Mouse (Mus musculus) thymus, postnatal 4 days (tissue): ENCODE data around the gene C1ql1.
A peak's percentile ranks its signal among the peaks of the same experiment; 100 is the strongest.
"Not testable (repeated sequence)": the region's sequence is repeated elsewhere in the genome, so short reads cannot be mapped to it uniquely, and the experiment has no call there.

Experiments used
- DNase-seq: peaks from one replicate; pipeline ENCODE4 v3.0.0; 2021

Gene C1ql1

GRCm38 (mm10) chr11:102946265-102946991 lies at the start of gene C1ql1:
C1ql1 (minus strand) TSS chr11:102946688.
- peak; percentile 84 for DNase-seq

GRCm38 (mm10) chr11:102994952-102995351 lies 48.5 kb upstream of the C1ql1 start:
- no peak for DNase-seq

GRCm38 (mm10) chr11:102993420-102994029 lies 47.0 kb upstream of the C1ql1 start:
- no peak for DNase-seq

- DNase-seq, result peak; percentile 91
Measured at GRCm38 (mm10) chr11:102992940-102993339, 46.5 kb upstream of the C1ql1 start.

- no peak for DNase-seq
Measured at GRCm38 (mm10) chr11:102991681-102992080, 45.2 kb upstream of the C1ql1 start.

GRCm38 (mm10) chr11:102990152-102990663 lies 43.7 kb upstream of the C1ql1 start:
- peak; percentile 77 for DNase-seq

GRCm38 (mm10) chr11:102989641-102990151 lies 43.2 kb upstream of the C1ql1 start:
- DNase-seq, result no peak

GRCm38 (mm10) chr11:102985160-102985559 lies 38.7 kb upstream of the C1ql1 start:
- DNase-seq, result no peak

GRCm38 (mm10) chr11:102984615-102985014 lies 38.1 kb upstream of the C1ql1 start:
- no peak for DNase-seq

- DNase-seq, result no peak
Measured at GRCm38 (mm10) chr11:102984086-102984485, 37.6 kb upstream of the C1ql1 start.

GRCm38 (mm10) chr11:102981151-102981890 lies 34.8 kb upstream of the C1ql1 start:
- DNase-seq, result peak; percentile 53

- no peak for DNase-seq
Measured at GRCm38 (mm10) chr11:102978052-102978666, 31.7 kb upstream of the C1ql1 start.

GRCm38 (mm10) chr11:102975966-102976365 lies 29.5 kb upstream of the C1ql1 start:
- not testable (repeated sequence) for DNase-seq

- DNase-seq, result no peak
Measured at GRCm38 (mm10) chr11:102972326-102972725, 25.8 kb upstream of the C1ql1 start.

GRCm38 (mm10) chr11:102971604-102972003 lies 25.1 kb upstream of the C1ql1 start:
- no peak for DNase-seq

GRCm38 (mm10) chr11:102964547-102965091 lies 18.1 kb upstream of the C1ql1 start:
- DNase-seq, result no peak

GRCm38 (mm10) chr11:102963855-102964546 lies 17.5 kb upstream of the C1ql1 start:
- DNase-seq, result no peak

GRCm38 (mm10) chr11:102963246-102963854 lies 16.9 kb upstream of the C1ql1 start:
- no peak for DNase-seq

GRCm38 (mm10) chr11:102962861-102963245 lies 16.4 kb upstream of the C1ql1 start:
- DNase-seq, result no peak

GRCm38 (mm10) chr11:102961082-102961481 lies 14.6 kb upstream of the C1ql1 start:
- no peak for DNase-seq

GRCm38 (mm10) chr11:102958870-102959269 lies 12.4 kb upstream of the C1ql1 start:
- no peak for DNase-seq
